Mouse (Mus musculus) MEL (cell line): ENCODE results near the gene Tank. TPM values are rescaled to one million over a fixed set of nuclear protein-coding genes. Genes with fewer than 3 reads are reported as not detected.

Experiments used
- DNase-seq: peaks from one replicate; pipeline ENCODE4 v3.0.0; 2011; ENCODE audit warnings: low read depth, low spot score
- H3K27ac ChIP-seq: 2 replicates; pipeline ENCODE4 v1.5.1; 2012; ENCODE audit warnings: low read depth, mild to moderate bottlenecking, control low read depth, low read length, moderate library complexity; ENCODE audit not compliant: control insufficient read depth
- H3K27me3 ChIP-seq, 2 experiments: fragments of 150-350 bp in 1 of 2; sonication (generic) in 1 of 2; 2 replicates each; pipeline ENCODE4 v1.6.1; 2012; ENCODE audit warnings: low read length in 2 of 2, mild to moderate bottlenecking in 2 of 2, improper control_type of control experiment in 1 of 2, moderate library complexity in 1 of 2; ENCODE audit not compliant: insufficient read depth in 2 of 2, control insufficient read depth in 1 of 2
- H3K36me3 ChIP-seq, 2 experiments: 2 replicates each; pipeline ENCODE4 v1.6.1; 2012 to 2014; ENCODE audit warnings: low read length in 2 of 2, improper control_type of control experiment in 1 of 2, inconsistent platforms in 1 of 2, mild to moderate bottlenecking in 1 of 2; ENCODE audit not compliant: insufficient read depth in 2 of 2, control insufficient read depth in 1 of 2
- H3K4me1 ChIP-seq, 2 experiments: fragments of 150-350 bp in 1 of 2; sonication (generic) in 1 of 2; 2 replicates each; pipeline ENCODE4 v1.6.1; 2012; ENCODE audit warnings: low read length in 2 of 2, improper control_type of control experiment in 1 of 2, mild to moderate bottlenecking in 1 of 2; ENCODE audit not compliant: insufficient read depth in 2 of 2, control insufficient read depth in 1 of 2
- H3K4me3 ChIP-seq, 2 experiments: fragments of 150-350 bp in 1 of 2; sonication (generic) in 1 of 2; 2 replicates each; pipeline ENCODE4 v1.5.1; 2012; ENCODE audit warnings: low read depth in 2 of 2, low read length in 2 of 2, mild to moderate bottlenecking in 2 of 2, moderate library complexity in 2 of 2, control low read depth in 1 of 2, improper control_type of control experiment in 1 of 2; ENCODE audit not compliant: control insufficient read depth in 1 of 2, insufficient read depth in 1 of 2
- H3K79me2 ChIP-seq: 2 replicates; pipeline ENCODE4 v1.6.1; 2012; ENCODE audit warnings: mild to moderate bottlenecking, low read length, moderate library complexity; ENCODE audit not compliant: control insufficient read depth, poor library complexity, insufficient read depth
- H3K9ac ChIP-seq: 2 replicates; pipeline ENCODE4 v1.6.1; 2012; ENCODE audit warnings: low read depth, mild to moderate bottlenecking, control low read depth, low read length, moderate library complexity; ENCODE audit not compliant: control insufficient read depth, poor library complexity, severe bottlenecking
- H3K9me3 ChIP-seq: fragments of 150-350 bp; sonication (generic); replicated peaks from 2 replicates; pipeline ENCODE4 v1.6.1; 2012; ENCODE audit warnings: mild to moderate bottlenecking, low read length, improper control_type of control experiment, moderate library complexity; ENCODE audit not compliant: insufficient read depth
- BHLHE40 ChIP-seq: IDR thresholded peaks from 2 replicates; pipeline ENCODE4 v1.6.1; 2012; ENCODE audit warnings: low read depth, mild to moderate bottlenecking, inconsistent platforms, low read length, improper control_type of control experiment, borderline replicate concordance
- CHD1 ChIP-seq: IDR thresholded peaks from 2 replicates; pipeline ENCODE4 v1.6.1; 2012; ENCODE audit warnings: low read depth, mild to moderate bottlenecking, inconsistent platforms, low read length, improper control_type of control experiment
- CTCF ChIP-seq, 3 experiments: IDR thresholded peaks in 2 of 3; conservative IDR thresholded peaks in 1 of 3; 2 replicates each; pipeline ENCODE4 v1.5.1; 2011 to 2012; ENCODE audit warnings: low read length in 3 of 3, low read depth in 2 of 3, mild to moderate bottlenecking in 2 of 3, improper control_type of control experiment in 1 of 3, inconsistent platforms in 1 of 3, mixed read lengths in 1 of 3, moderate library complexity in 1 of 3; ENCODE audit not compliant: control insufficient read depth in 1 of 3, insufficient read depth in 1 of 3, poor library complexity in 1 of 3, severe bottlenecking in 1 of 3
- ELF1 ChIP-seq: IDR thresholded peaks from 2 replicates; pipeline ENCODE4 v1.6.1; 2014; ENCODE audit warnings: low read depth, mild to moderate bottlenecking, inconsistent platforms, low read length, improper control_type of control experiment, moderate library complexity
- EP300 ChIP-seq, 2 experiments: IDR thresholded peaks; 2 replicates each; pipeline ENCODE4 v1.6.1; 2011; ENCODE audit warnings: improper control_type of control experiment in 2 of 2, low read length in 2 of 2, low read depth in 1 of 2, mild to moderate bottlenecking in 1 of 2
- GABPA ChIP-seq: IDR thresholded peaks from 2 replicates; pipeline ENCODE4 v1.6.1; 2012; ENCODE audit warnings: low read depth, mild to moderate bottlenecking, inconsistent platforms, low read length, improper control_type of control experiment, moderate library complexity
- GATA1 ChIP-seq: IDR thresholded peaks from 2 replicates; pipeline ENCODE4 v1.6.1; 2011; ENCODE audit warnings: low read depth, low read length, improper control_type of control experiment
- HCFC1 ChIP-seq: IDR thresholded peaks from 2 replicates; pipeline ENCODE4 v1.6.1; 2012; ENCODE audit warnings: low read depth, mild to moderate bottlenecking, inconsistent platforms, low read length, improper control_type of control experiment, moderate library complexity
- JUND ChIP-seq: IDR thresholded peaks from 2 replicates; pipeline ENCODE4 v1.6.1; 2011; ENCODE audit warnings: low read depth, mild to moderate bottlenecking, improper control_type of control experiment, low read length
- KAT2A ChIP-seq: conservative IDR thresholded peaks from 2 replicates; pipeline ENCODE4 v1.6.1; 2012; ENCODE audit warnings: low read depth, low read length, improper control_type of control experiment, inconsistent platforms
- MAX ChIP-seq: IDR thresholded peaks from 2 replicates; pipeline ENCODE4 v1.6.1; 2011; ENCODE audit warnings: low read length, improper control_type of control experiment
- MAZ ChIP-seq: IDR thresholded peaks from 2 replicates; pipeline ENCODE4 v1.6.1; 2012; ENCODE audit warnings: low read depth, mild to moderate bottlenecking, inconsistent platforms, low read length, improper control_type of control experiment
- MEF2A ChIP-seq: IDR thresholded peaks from 2 replicates; pipeline ENCODE4 v1.6.1; 2014; ENCODE audit warnings: low read depth, mild to moderate bottlenecking, inconsistent platforms, low read length, improper control_type of control experiment; ENCODE audit not compliant: poor library complexity, insufficient replicate concordance, severe bottlenecking; ENCODE audit errors: extremely low read depth
- MYC ChIP-seq: IDR thresholded peaks from 2 replicates; pipeline ENCODE4 v1.6.1; 2011; ENCODE audit warnings: low read depth, mild to moderate bottlenecking, low read length, improper control_type of control experiment, moderate library complexity
- NELFE ChIP-seq: IDR thresholded peaks from 2 replicates; pipeline ENCODE4 v1.6.1; 2011; ENCODE audit warnings: low read depth, low read length, improper control_type of control experiment
- RCOR1 ChIP-seq: IDR thresholded peaks from 2 replicates; pipeline ENCODE4 v1.6.1; 2012; ENCODE audit warnings: low read depth, mild to moderate bottlenecking, inconsistent platforms, low read length, improper control_type of control experiment
- SIN3A ChIP-seq: IDR thresholded peaks from 2 replicates; pipeline ENCODE4 v1.6.1; 2012; ENCODE audit warnings: low read length, improper control_type of control experiment, inconsistent platforms
- TCF12 ChIP-seq: IDR thresholded peaks from 2 replicates; pipeline ENCODE4 v1.6.1; 2014; ENCODE audit warnings: low read depth, mild to moderate bottlenecking, inconsistent platforms, low read length, improper control_type of control experiment, moderate library complexity
- USF1 ChIP-seq: IDR thresholded peaks from 2 replicates; pipeline ENCODE4 v1.6.1; 2014; ENCODE audit warnings: low read depth, mild to moderate bottlenecking, inconsistent platforms, low read length, improper control_type of control experiment, moderate library complexity
- USF2 ChIP-seq, 2 experiments: IDR thresholded peaks; 2 replicates each; pipeline ENCODE4 v1.6.1; 2011 to 2012; ENCODE audit warnings: improper control_type of control experiment in 2 of 2, low read length in 2 of 2, borderline replicate concordance in 1 of 2, inconsistent platforms in 1 of 2, low read depth in 1 of 2, mild to moderate bottlenecking in 1 of 2; ENCODE audit not compliant: insufficient read depth in 1 of 2
- polyA plus RNA-seq, 2 experiments: library from polyadenylated mRNA; stranded (reverse) in 1 of 2; unstranded in 1 of 2; fragments of >175 nt in 1 of 2; fragments of >200 nt in 1 of 2; gene quantifications; 2 replicates each; pipeline versions ENCODE4 v1.2.1 to v1.2.4; 2012; ENCODE audit warnings: low replicate concordance in 2 of 2, low read depth in 1 of 2; ENCODE audit not compliant: insufficient read length in 2 of 2, insufficient read depth in 1 of 2, missing spikeins in 1 of 2
- total RNA-seq: library from RNA; depleted of rRNA; stranded (reverse); fragments of 300-350 nt; gene quantifications from 2 replicates; pipeline ENCODE4 v1.2.3, GENCODE M21; 2012

Gene Tank
- total and polyA plus RNA-seq, 3 experiments, result 27.0 to 96.7 (median 27.4) TPM

DNA sequence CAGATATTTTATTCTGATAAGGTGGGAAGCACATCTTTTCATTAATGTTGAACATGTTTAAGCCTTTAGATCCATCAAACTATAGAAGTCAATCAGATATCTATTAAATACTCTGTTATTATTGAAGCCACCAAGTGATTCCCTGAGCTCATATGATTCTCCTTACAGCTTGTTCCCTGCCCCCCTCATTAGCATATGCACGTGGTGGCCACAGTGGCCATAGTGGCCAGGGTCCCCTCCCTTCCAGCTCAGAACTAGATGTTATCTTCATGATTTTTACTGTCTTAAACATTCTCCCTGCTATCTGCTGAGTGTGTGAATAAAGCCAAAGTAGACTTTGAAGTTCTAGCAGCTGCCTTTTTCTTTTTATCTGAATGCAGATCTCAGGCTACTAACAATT lies 17.3 kb upstream of the Tank start:
- Histone ChIP-seq H3K4me1 (peaks cover 0 to 2% of the 10 kb centered on the region in 2 experiments; a peak in 2 of 4 replicates), H3K36me3 (peaks cover 0 to 8% of the 10 kb centered on the region in 2 experiments; a peak in 2 of 4 replicates), H3K27ac (no peak overlapping the region), H3K9me3 (no peaks in the 10 kb centered on the region), H3K9ac (no peak overlapping the region), H3K79me2 (no peaks in the 10 kb centered on the region), H3K4me3 (no peak overlapping the region)
- DNase-seq, result no peak
- TF ChIP-seq ELF1 (no peak), NELFE (no peak), KAT2A (no peak), TCF12 (no peak), MYC (no peak), JUND (no peak), USF2 (IDR thresholded peaks at IDR 0.05; ENCODE audit: borderline replicate concordance in 1 of 2, insufficient read depth in 1 of 2, low read depth in 1 of 2, low read length in 2 of 2) (no peak), MAZ (no peak), GATA1 (no peak), GABPA (no peak), SIN3A (no peak), HCFC1 (no peak)
- TF ChIP-seq, all 39 proteins: peak for 0
- no peaks in the 10 kb centered on the region; a peak in 1 of 4 replicates for H3K27me3 ChIP-seq

- DNase-seq, result peak; percentile 63
- TF ChIP-seq TCF12 (no peak), USF2 (IDR thresholded peaks at IDR 0.05; ENCODE audit: borderline replicate concordance in 1 of 2, insufficient read depth in 1 of 2, low read depth in 1 of 2, low read length in 2 of 2) (no peak), CTCF (IDR thresholded peaks at IDR 0.05 in 2 of 3, conservative IDR thresholded peaks at IDR 0.05 in 1 of 3; ENCODE audit: control insufficient read depth in 1 of 3, insufficient read depth in 1 of 3, low read depth in 2 of 3, low read length in 3 of 3, poor library complexity in 1 of 3, severe bottlenecking in 1 of 3) (no peak), MEF2A (no peak), USF1 (peak; percentile 47; the same call in 1 of the 2 replicates), CHD1 (no peak), RCOR1 (peak; percentile 46; the same call in 1 of the 2 replicates), MYC (peak; percentile 56; the same call in 1 of the 2 replicates), BHLHE40 (no peak), EP300 (IDR thresholded peaks at IDR 0.05; ENCODE audit: low read depth in 1 of 2, low read length in 2 of 2) (peak; percentile 30 to 62; a peak in 2 of 4 replicates), MAX (peak; percentile 61; the same call in 1 of the 2 replicates)
- no peaks in the 10 kb centered on the region for H3K27me3 ChIP-seq
- H3K36me3 ChIP-seq, result peaks cover 0 to 8% of the 10 kb centered on the region in 2 experiments; a peak in 2 of 4 replicates
- peak overlapping the region; percentile 16 to 50; a peak in 3 of 4 replicates for H3K4me3 ChIP-seq
- H3K27ac ChIP-seq, result no peak overlapping the region
- H3K79me2 ChIP-seq, result no peaks in the 10 kb centered on the region
- peaks cover 0 to 2% of the 10 kb centered on the region in 2 experiments; a peak in 2 of 4 replicates for H3K4me1 ChIP-seq
- H3K9ac ChIP-seq, result no peak overlapping the region
- no peaks in the 10 kb centered on the region for H3K9me3 ChIP-seq
Measured at GRCm38 (mm10) chr2:61563202-61563601, 15.2 kb upstream of the Tank start.
